Mouse (Mus musculus): ENCODE measurements around the gene Csrp1. TPM values are rescaled to one million over a fixed set of nuclear protein-coding genes. Genes with fewer than 3 reads are reported as not detected.

Gene Csrp1
- polyA plus RNA-seq, 1 experiment from 2014 or later = 33.9 TPM

DNA sequence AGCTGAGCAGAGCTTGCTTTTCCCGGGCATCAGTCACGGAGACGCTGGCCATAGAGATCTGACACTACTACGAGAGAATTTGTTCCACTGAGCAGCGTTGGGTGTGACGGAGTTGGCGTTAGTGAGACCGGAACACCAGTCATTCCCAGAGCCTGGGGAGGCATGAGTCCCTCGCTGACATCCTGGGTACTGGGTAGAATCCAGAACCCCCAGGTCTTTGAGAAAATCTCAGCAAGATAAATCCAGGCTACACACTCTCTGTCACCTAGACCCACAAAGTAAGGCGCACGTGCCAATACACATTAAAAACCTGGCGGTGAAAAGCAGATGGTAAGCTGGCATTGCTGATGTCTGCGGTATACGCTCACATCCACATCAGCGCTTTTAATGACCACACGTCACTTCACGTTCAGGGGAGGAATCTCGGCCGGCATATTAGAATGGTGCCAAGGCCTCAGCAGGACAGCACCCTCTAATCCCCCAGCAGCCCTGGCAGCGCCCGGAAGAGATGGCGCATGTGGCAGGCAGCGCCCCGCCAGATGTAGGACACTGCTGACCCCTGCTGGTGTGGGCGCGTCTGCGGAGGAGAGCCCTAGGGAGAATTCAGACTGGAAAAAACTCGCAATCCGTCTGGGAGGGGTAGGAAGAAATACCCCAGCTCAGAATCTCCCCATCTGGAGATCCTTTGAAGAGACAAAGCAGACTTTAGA is 20.7 kb upstream of the Csrp1 start:
- ATAC-seq (ENCODE audit: low FRiP score) = peak; percentile 76
- Histone ChIP-seq H3K9ac (peak overlapping the region; percentile 36), H3K9me3 (no peaks in the 10 kb centered on the region), H3K4me3 (replicated peaks) (peak overlapping the region; percentile 35), H3K4me2 (peak overlapping the region; percentile 61), H3K27me3 (peaks cover 33% of the 10 kb centered on the region; the same call in 1 of the 2 replicates), H3K27ac (no peak overlapping the region), H3K4me1 (peaks cover 17% of the 10 kb centered on the region), H3K36me3 (replicated peaks) (no peaks in the 10 kb centered on the region)
- 2% methylated on average over 29 of the region's 29 CpGs for WGBS

DNA sequence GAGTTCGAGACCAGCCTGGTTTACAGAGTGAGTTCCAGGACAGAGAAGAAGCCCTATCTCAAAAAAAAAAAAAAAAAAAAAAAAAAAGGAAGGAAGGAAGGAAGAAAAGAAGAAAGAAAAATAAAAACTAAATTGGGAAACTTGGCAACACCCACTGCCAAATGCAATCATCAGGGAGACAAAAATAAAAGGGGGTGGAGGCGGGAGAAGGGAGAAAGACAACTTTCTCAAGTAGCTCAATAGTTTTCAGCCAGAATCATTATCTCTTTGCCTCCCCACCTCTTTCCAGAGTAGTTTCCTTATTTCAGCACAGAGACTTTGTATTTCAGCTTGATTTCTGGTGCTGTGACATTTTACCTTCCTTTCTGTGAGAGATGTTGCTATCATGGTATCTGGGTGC is 20.0 kb upstream of the Csrp1 start:
- Histone ChIP-seq H3K4me2 (peak overlapping the region; percentile 61), H3K9me3 (no peaks in the 10 kb centered on the region), H3K36me3 (replicated peaks) (no peaks in the 10 kb centered on the region), H3K4me1 (peaks cover 17% of the 10 kb centered on the region), H3K27me3 (peaks cover 33% of the 10 kb centered on the region; the same call in 1 of the 2 replicates), H3K9ac (no peak overlapping the region), H3K4me3 (replicated peaks) (no peak overlapping the region), H3K27ac (no peak overlapping the region)
- WGBS = 54% methylated on average over 2 of the region's 2 CpGs
- ATAC-seq (ENCODE audit: low FRiP score) = no peak

DNA sequence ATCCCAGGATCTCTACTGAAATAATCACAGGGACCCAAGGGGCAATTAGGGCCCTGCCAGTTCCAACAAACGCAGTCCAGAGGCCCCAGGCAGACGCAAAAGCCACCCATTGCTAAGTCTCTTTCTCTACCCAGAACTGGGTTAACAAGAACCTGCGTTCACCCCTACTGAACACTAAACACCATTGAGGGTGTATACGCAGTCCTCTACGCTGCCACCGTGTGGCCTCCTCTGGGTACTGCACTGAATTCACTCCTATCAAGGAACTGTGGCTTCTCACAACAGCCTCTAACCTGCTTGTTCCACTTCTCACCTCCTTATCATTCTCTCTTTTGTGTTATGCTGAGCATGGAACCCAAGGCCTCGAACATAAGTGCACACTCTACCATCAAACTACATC is 19.3 kb upstream of the Csrp1 start:
- no peak overlapping the region for H3K27ac ChIP-seq
- 2% methylated on average over 7 of the region's 7 CpGs for WGBS

DNA sequence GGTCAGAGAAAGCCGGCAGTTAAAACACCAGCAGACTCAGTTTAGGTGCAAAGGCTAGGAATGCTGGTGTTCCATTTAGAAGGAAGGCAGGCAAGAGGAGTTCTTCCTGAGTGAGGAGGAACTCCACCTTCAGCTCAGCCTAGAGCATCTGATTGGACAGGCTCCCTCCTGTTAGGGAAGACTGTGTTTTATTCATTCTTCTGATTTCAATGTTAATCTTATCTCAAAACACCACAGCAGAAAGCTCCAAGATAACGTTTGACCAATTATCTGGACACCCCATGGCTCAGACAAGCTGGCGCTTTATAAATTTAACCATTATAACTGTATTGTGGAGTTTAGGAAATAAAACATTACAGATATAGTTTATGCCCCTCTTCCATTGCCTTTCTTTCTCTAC is 18.5 kb upstream of the Csrp1 start:
- no peaks in the 10 kb centered on the region for H3K36me3 ChIP-seq (replicated peaks)
- no peaks in the 10 kb centered on the region for H3K9me3 ChIP-seq
- no peak overlapping the region for H3K9ac ChIP-seq
- peaks cover 17% of the 10 kb centered on the region for H3K4me1 ChIP-seq
- 46% methylated on average over 3 of the region's 3 CpGs for WGBS
- ATAC-seq (ENCODE audit: low FRiP score) = no peak
- H3K27me3 ChIP-seq = peaks cover 33% of the 10 kb centered on the region; the same call in 1 of the 2 replicates
- H3K4me3 ChIP-seq (replicated peaks) = no peak overlapping the region
- H3K27ac ChIP-seq = no peak overlapping the region
- no peak overlapping the region for H3K4me2 ChIP-seq

More for the DNA sequence above, 19.3 kb upstream of the Csrp1 start:
- Histone ChIP-seq H3K27me3 (peaks cover 33% of the 10 kb centered on the region; the same call in 1 of the 2 replicates), H3K4me1 (peaks cover 17% of the 10 kb centered on the region), H3K4me3 (replicated peaks) (no peak overlapping the region), H3K36me3 (replicated peaks) (no peaks in the 10 kb centered on the region), H3K9ac (no peak overlapping the region), H3K9me3 (no peaks in the 10 kb centered on the region), H3K4me2 (no peak overlapping the region)
- peak; percentile 24; the same call in 1 of the 2 replicates for ATAC-seq (ENCODE audit: low FRiP score)

DNA sequence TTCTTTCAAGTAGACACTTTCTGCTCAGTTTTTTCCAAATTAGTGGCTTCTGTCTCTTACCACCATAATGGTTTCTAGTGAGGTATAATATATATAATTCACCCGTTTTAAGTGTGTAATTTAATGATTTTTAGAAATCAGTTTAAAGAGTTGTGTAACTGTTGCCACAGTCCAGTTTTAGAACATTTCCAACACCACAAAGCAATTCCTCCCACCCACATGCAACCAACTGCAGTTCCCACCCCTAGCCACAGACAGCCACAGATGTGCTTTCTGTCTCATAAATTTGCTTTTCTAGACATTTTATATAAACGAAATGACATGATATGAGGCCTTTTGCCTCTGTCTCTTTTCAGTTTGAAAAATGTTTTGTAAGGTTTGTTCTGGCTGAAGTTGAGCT is 17.1 kb upstream of the Csrp1 start:
- Histone ChIP-seq H3K4me1 (peaks cover 17% of the 10 kb centered on the region), H3K9me3 (no peaks in the 10 kb centered on the region), H3K9ac (no peak overlapping the region), H3K36me3 (replicated peaks) (no peaks in the 10 kb centered on the region), H3K27me3 (peaks cover 22% of the 10 kb centered on the region; the same call in 1 of the 2 replicates), H3K27ac (no peak overlapping the region), H3K4me2 (no peak overlapping the region), H3K4me3 (replicated peaks) (no peak overlapping the region)
- WGBS = 81% methylated on average over 2 of the region's 2 CpGs
- no peak for ATAC-seq (ENCODE audit: low FRiP score)

DNA sequence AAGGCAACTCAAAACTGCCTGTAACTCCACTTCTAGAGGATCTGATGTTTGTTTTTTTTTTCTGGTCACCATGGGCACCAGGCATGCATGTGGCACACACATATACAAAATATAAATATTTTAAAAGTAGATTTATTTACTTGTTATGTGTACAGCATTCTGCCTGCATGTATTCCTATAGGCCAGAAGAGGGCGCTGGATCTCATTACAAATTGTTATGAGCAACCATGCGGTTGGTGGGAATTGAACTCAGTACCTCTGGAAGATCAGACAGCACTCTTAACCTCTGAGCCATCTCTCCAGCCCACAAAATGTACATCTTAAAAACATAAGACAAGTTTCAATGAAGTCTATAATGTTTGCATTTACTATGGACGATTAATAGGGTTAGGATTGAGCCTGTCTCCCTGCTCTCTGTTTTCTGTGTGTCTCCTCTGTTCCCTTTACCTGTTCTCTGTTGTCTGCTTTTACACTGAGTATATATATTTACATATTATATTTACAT is 15.5 kb upstream of the Csrp1 start:
- peaks cover 6% of the 10 kb centered on the region; the same call in 1 of the 2 replicates for H3K27me3 ChIP-seq
- H3K9me3 ChIP-seq = no peaks in the 10 kb centered on the region
- no peak overlapping the region for H3K27ac ChIP-seq
- no peak for ATAC-seq (ENCODE audit: low FRiP score)
- H3K4me1 ChIP-seq = peaks cover 3% of the 10 kb centered on the region
- H3K9ac ChIP-seq = no peak overlapping the region
- no peak overlapping the region for H3K4me3 ChIP-seq (replicated peaks)
- WGBS = 56% methylated on average over 3 of the region's 3 CpGs
- H3K36me3 ChIP-seq (replicated peaks) = no peaks in the 10 kb centered on the region
- H3K4me2 ChIP-seq = no peak overlapping the region

DNA sequence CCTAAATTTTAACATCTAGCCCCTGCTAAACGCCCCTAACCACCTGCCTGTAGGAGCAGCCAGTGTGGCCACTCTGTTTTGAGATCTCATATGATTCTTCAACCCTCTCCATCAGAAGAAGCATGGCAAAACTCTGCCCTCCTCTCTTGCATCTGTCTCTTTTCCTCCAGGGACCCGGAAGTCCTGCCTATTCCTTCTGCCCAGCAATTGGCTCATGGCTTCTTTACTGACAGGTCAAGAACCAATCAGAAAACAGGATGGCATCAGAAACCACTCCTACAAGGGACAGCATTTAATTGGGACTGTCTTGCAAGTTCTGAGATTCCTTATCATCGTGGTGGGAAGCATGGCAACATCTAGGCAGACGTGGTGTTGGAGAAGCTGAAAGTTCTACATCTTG is 11.5 kb upstream of the Csrp1 start:
- peak overlapping the region; percentile 26; the same call in 1 of the 2 replicates for H3K4me2 ChIP-seq
- H3K9me3 ChIP-seq = no peaks in the 10 kb centered on the region
- ATAC-seq (ENCODE audit: low FRiP score) = no peak
- no peak overlapping the region for H3K4me3 ChIP-seq (replicated peaks)
- H3K27ac ChIP-seq = no peak overlapping the region
- H3K9ac ChIP-seq = no peak overlapping the region
- no peaks in the 10 kb centered on the region for H3K27me3 ChIP-seq
- WGBS = 52% methylated on average over 4 of the region's 4 CpGs
- no peaks in the 10 kb centered on the region for H3K36me3 ChIP-seq (replicated peaks)
- H3K4me1 ChIP-seq = no peaks in the 10 kb centered on the region

DNA sequence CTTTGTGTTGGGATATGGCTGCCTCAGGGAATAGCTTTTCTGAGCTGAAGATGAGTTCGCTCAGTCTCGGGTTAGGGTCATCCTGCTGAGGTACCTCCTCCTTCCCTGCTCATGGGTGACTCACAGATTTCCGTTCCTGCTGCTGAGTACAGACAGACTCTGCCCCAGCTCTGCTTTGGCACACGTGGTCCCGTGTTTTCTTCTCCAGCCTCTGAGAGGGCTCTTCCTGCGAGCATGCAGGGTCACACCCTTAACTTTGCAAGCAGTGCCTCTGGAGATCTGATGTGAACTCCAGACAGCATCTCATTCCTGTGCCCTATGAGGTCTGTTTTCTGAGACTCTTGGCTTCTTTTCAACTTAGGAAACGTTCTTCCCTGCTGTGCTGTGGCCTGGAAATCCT is 8.7 kb upstream of the Csrp1 start:
- H3K9ac ChIP-seq = no peak overlapping the region
- no peak overlapping the region for H3K27ac ChIP-seq
- no peak overlapping the region for H3K4me2 ChIP-seq
- no peaks in the 10 kb centered on the region for H3K36me3 ChIP-seq (replicated peaks)
- no peaks in the 10 kb centered on the region for H3K4me1 ChIP-seq
- WGBS = 65% methylated on average over 7 of the region's 7 CpGs
- H3K27me3 ChIP-seq = no peaks in the 10 kb centered on the region
- ATAC-seq (ENCODE audit: low FRiP score) = no peak
- no peaks in the 10 kb centered on the region for H3K9me3 ChIP-seq
- no peak overlapping the region for H3K4me3 ChIP-seq (replicated peaks)

DNA sequence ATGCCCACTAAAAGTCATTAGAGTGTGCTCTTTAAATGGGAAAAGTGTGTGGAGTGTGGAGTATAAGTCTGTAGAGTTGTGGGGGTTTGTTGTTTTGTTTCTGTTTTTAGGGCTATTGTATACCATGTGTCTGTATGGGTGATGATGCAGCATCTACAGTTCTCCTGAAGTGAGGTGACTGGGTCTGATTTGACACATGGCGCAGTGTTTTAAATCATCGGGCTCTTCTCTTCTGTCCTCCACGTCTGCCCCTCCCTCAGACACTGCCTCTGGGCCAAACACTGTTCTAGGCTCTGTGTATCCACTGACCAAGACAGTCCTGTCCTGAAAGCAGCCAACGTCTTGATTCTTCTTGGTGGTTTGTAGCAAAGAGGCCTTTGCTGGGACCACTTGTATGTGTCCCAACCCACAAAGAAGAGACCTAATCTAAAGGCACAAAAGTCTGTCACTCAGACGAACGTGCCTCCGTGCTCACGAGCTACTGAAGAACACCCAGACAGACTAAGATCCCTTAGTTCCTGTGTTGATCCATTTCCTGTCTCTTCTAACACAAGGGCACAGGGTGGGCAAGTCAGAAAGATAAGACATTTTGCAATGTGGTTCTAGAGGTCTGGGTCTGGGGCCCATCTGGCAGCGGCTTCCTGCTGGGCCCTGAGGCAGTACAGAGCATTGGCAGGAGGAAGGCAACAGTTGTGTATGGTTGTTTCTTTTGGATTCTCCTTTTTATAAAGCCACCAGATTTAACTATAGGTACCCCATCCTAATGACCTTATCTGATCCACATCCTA is 5.6 kb upstream of the Csrp1 start:
- no peak overlapping the region for H3K27ac ChIP-seq

DNA sequence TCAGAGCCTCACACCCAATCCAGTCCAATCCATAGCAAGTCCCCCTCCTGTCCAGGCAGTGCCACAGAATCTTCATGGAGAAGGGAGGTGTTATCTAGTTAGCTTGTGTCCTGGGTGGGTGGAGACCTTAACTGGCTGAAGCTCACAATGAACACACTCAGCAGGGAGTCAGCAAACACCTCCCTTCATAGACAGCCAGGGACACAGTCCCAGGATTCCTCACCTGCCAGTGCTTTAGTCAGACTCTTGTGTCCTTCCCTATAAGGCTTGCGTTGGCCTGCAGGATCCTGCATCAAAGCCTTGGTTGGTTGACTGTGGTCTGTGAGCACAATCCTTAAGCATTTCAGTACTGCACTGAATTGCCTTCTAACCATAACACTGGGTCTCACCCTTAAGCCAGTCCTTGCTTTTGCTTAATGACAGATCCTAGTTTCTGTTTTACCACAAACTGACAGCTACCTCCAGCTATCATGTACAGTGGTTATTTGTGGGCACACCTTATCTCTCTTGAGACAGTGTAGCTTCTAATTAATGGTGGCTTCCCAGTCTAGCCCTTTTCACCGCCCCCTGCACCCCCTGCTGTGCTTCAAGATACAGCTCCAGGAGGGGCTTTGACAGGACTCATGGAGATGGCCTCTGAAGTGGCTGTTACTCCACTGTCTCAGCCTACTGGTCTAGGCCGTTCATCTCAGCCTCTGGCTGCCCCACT is 4.8 kb upstream of the Csrp1 start:
- Histone ChIP-seq H3K27me3 (no peaks in the 10 kb centered on the region), H3K4me1 (peaks cover 2% of the 10 kb centered on the region; the same call in 1 of the 2 replicates), H3K9me3 (no peaks in the 10 kb centered on the region), H3K9ac (no peak overlapping the region), H3K4me2 (no peak overlapping the region), H3K27ac (no peak overlapping the region), H3K36me3 (replicated peaks) (no peaks in the 10 kb centered on the region), H3K4me3 (replicated peaks) (no peak overlapping the region)
- ATAC-seq (ENCODE audit: low FRiP score) = no peak
- 66% methylated on average over 3 of the region's 3 CpGs for WGBS

More for the DNA sequence above, 5.6 kb upstream of the Csrp1 start:
- Histone ChIP-seq H3K4me2 (no peak overlapping the region), H3K4me3 (replicated peaks) (no peak overlapping the region), H3K36me3 (replicated peaks) (no peaks in the 10 kb centered on the region), H3K9ac (no peak overlapping the region), H3K4me1 (no peaks in the 10 kb centered on the region), H3K9me3 (no peaks in the 10 kb centered on the region), H3K27me3 (no peaks in the 10 kb centered on the region)
- WGBS = 81% methylated on average over 9 of the region's 9 CpGs
- no peak for ATAC-seq (ENCODE audit: low FRiP score)

DNA sequence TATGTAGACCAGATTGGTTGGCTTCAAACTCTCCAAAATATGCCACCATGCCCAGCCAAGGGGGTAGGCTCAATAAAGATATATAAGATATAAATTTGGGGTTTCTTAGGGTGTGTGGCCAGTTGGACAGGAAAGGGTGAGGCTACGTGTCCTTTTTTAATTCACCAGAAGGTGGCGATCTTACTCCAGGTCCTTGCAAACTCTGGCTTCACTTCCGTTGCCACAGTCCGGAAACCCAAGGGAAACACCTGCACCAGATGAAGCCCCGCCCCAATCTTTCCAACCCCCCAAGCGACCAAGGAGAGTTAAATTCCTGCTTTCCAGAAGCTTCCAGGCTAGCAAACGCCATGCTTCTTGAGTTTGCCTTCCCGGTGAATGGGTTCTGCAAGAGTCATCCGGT is 375 bp upstream of the Csrp1 start:
- peak; percentile 61 for ATAC-seq (ENCODE audit: low FRiP score)
- WGBS = 21% methylated on average over 9 of the region's 9 CpGs
- no peaks in the 10 kb centered on the region for H3K36me3 ChIP-seq (replicated peaks)
- no peak overlapping the region for H3K9ac ChIP-seq
- peaks cover 2% of the 10 kb centered on the region; the same call in 1 of the 2 replicates for H3K4me1 ChIP-seq
- no peak overlapping the region for H3K27ac ChIP-seq
- no peaks in the 10 kb centered on the region for H3K27me3 ChIP-seq
- no peaks in the 10 kb centered on the region for H3K9me3 ChIP-seq
- no peak overlapping the region for H3K4me2 ChIP-seq
- H3K4me3 ChIP-seq (replicated peaks) = no peak overlapping the region

DNA sequence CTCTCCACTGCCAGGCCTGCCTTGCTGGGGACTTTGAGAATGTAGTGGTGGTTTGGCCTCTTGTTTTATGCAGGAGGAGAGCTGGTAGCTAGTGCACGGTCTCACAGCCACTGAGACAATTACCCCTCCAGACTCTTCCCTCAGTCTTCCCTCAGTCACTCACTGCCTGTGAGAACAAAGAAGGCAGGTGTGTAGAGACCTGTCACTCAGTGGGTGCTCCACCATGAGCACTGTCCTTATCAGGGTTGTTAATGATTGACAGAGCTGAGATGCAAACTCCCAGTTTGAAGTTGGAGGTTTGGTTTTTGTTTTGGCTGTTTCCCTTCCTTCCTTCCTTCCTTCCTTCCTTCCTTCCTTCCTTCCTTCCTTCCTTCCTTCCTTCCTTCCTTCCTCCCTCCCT is 3.2 kb downstream of the Csrp1 start:
- H3K4me3 ChIP-seq (replicated peaks) = no peak overlapping the region
- WGBS = 72% methylated on average over 1 of the region's 1 CpGs

More for the DNA sequence above, 3.2 kb downstream of the Csrp1 start:
- Histone ChIP-seq H3K9ac (no peak overlapping the region), H3K9me3 (no peaks in the 10 kb centered on the region), H3K36me3 (replicated peaks) (no peaks in the 10 kb centered on the region), H3K27me3 (0 out of 2 replicates have a peak, but pooled peaks cover under 1% of the 10 kb centered on the region), H3K4me1 (peaks cover 3% of the 10 kb centered on the region), H3K4me2 (no peak overlapping the region), H3K27ac (no peak overlapping the region)
- ATAC-seq (ENCODE audit: low FRiP score) = no peak

Measured in forebrain, embryonic 12.5 days (tissue).